Mouse (Mus musculus): Measurements from ENCODE around the gene Ly6g6f. TPM values are rescaled to one million over a fixed set of nuclear protein-coding genes. Genes with fewer than 3 reads are reported as not detected.
"Not testable (repeated sequence)": the region's sequence is repeated elsewhere in the genome, so short reads cannot be mapped to it uniquely, and the experiment has no call there.

The Ly6g6f gene
- polyA plus RNA-seq, 1 experiment from 2014 or later, result 0.29 TPM

- H3K4me2 ChIP-seq; H3K9ac ChIP-seq; H3K27me3 ChIP-seq; H3K27ac ChIP-seq; H3K4me3 ChIP-seq; ATAC-seq (replicated peaks; ENCODE audit: insufficient number of reproducible peaks, insufficient read depth, low FRiP score, low read depth); H3K9me3 ChIP-seq (replicated peaks): not testable (repeated sequence)
- Histone ChIP-seq H3K4me1 (replicated peaks) (peaks cover 47% of the 10 kb centered on the region), H3K36me3 (peaks cover 13% of the 10 kb centered on the region; the same call in 1 of the 2 replicates)
- 90% methylated on average over 12 of the region's 12 CpGs for WGBS
Measured at GRCm38 (mm10) chr17:35124261-35124896, 39.0 kb upstream of the Ly6g6f start.

DNA sequence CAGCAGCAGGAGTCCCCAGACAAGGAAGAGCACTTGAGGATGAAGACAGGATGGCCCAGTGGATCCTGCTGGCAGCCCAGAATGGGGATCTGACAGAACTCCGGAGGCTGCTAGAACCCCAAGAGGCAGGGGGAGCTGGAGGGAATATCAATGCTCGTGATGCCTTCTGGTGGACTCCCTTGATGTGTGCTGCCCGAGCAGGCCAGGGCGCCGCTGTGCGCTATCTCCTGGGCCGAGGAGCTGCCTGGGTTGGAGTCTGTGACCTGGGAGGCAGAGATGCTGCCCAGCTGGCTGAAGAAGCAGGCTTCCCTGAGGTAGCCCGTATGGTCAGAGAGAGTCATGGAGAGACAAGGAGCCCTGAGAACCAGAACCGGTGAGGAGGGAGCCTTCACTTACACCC lies 37.9 kb upstream of the Ly6g6f start:
- Histone ChIP-seq H3K36me3 (peaks cover 19% of the 10 kb centered on the region), H3K4me1 (replicated peaks) (peaks cover 44% of the 10 kb centered on the region)
- not testable (repeated sequence) for H3K27ac ChIP-seq; H3K4me2 ChIP-seq; H3K4me3 ChIP-seq; ATAC-seq (replicated peaks; ENCODE audit: insufficient number of reproducible peaks, insufficient read depth, low FRiP score, low read depth); H3K9me3 ChIP-seq (replicated peaks); H3K27me3 ChIP-seq; H3K9ac ChIP-seq
- WGBS, result 93% methylated on average over 9 of the region's 9 CpGs

DNA sequence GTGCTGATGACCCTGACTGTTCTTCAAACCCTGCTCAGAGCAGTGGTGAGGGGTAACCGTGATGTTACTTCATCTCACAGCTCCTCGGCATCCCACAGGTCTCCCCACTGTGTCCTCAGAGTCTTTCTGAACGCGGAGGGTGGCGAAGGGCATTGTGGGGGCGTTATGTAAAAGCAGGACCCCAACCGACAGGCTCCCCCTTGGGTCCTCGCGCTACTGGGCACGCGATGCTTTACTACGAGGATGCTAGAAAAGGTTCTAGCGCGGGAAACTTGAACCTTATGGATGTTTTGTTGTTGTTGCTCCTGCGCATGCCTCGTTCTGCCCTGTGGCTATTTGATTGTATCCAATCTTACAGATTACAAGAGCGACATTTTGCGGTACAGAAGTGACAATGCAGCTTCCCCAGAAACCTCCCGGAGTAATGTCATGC lies 36.5 kb upstream of the Ly6g6f start, which contains the start of gene Csnk2b:
Gene Csnk2b (minus strand): TSS at position 183 of the 433 bp plus-strand sequence.
- Histone ChIP-seq H3K9ac (peak within 1 kb of the TSS; percentile 97), H3K4me3 (peak within 1 kb of the TSS; percentile 99), H3K27ac (peak within 1 kb of the TSS; percentile 93), H3K4me2 (peak within 1 kb of the TSS; percentile 92), H3K36me3 (peaks cover 28% of the 10 kb centered on the region), H3K9me3 (replicated peaks) (no peaks in the 10 kb centered on the region), H3K27me3 (no peaks in the 10 kb centered on the region), H3K4me1 (replicated peaks) (peaks cover 33% of the 10 kb centered on the region)
- WGBS, result under 1% methylated on average over 19 of the region's 19 CpGs
- 0 out of 2 replicates have a peak, but pooled peaks have one; percentile 0 for ATAC-seq (replicated peaks; ENCODE audit: insufficient number of reproducible peaks, insufficient read depth, low FRiP score, low read depth)

- Histone ChIP-seq H3K9me3 (replicated peaks) (no peaks in the 10 kb centered on the region), H3K4me3 (peak within 1 kb of the TSS; percentile 99), H3K27ac (peak within 1 kb of the TSS; percentile 93), H3K9ac (peak within 1 kb of the TSS; percentile 97), H3K4me1 (replicated peaks) (peaks cover 29% of the 10 kb centered on the region), H3K27me3 (no peaks in the 10 kb centered on the region), H3K4me2 (peak within 1 kb of the TSS; percentile 92), H3K36me3 (peaks cover 32% of the 10 kb centered on the region)
- ATAC-seq (replicated peaks; ENCODE audit: insufficient number of reproducible peaks, insufficient read depth, low FRiP score, low read depth), result peak; percentile 95
- WGBS, result under 1% methylated on average over 50 of the region's 50 CpGs
Measured at GRCm38 (mm10) chr17:35121143-35121799, 35.9 kb upstream of the Ly6g6f start, which contains the start of gene Gpank1. TSS of gene Gpank1 (plus strand) at chr17:35121455.

DNA sequence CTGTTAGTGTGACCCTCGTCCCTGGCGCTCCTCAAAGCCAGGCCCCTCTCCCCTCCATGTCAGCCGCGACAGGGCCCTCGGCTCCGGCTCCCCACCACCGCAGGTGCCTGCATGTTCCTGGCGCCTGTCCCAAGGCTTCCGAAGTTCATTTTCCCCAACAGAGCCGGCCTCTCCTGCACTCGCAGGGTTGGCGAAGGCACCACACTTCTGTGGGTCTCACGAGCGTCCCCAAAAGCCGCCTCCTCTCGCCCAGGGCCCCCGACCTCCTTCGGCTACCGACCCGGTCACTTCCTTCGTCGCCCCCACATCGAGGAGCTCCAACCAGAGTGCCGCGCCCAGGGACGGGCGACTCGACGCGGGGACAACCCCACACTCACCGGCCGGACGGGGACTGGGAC lies 35.3 kb upstream of the Ly6g6f start:
- Histone ChIP-seq H3K4me1 (replicated peaks) (peaks cover 29% of the 10 kb centered on the region), H3K36me3 (peaks cover 37% of the 10 kb centered on the region), H3K4me2 (peak overlapping the region; percentile 92), H3K9me3 (replicated peaks) (no peaks in the 10 kb centered on the region), H3K4me3 (peak overlapping the region; percentile 99), H3K9ac (peak overlapping the region; percentile 97), H3K27ac (peak overlapping the region; percentile 79), H3K27me3 (no peaks in the 10 kb centered on the region)
- WGBS, result under 1% methylated on average over 33 of the region's 33 CpGs
- ATAC-seq (replicated peaks; ENCODE audit: insufficient number of reproducible peaks, insufficient read depth, low FRiP score, low read depth), result no peak

GRCm38 (mm10) chr17:35115046-35116019 lies 29.9 kb upstream of the Ly6g6f start, which contains the start of gene Ly6g5b:
TSS of gene Ly6g5b (minus strand) at chr17:35115428.
- Histone ChIP-seq H3K9me3 (replicated peaks) (no peaks in the 10 kb centered on the region), H3K36me3 (peaks cover 28% of the 10 kb centered on the region), H3K27me3 (no peaks in the 10 kb centered on the region), H3K4me1 (replicated peaks) (peaks cover 9% of the 10 kb centered on the region), H3K9ac (no peak within 1 kb of the TSS), H3K27ac (0 out of 2 replicates have a peak within 1 kb of the TSS, but pooled peaks have one; percentile 2), H3K4me2 (no peak within 1 kb of the TSS), H3K4me3 (no peak within 1 kb of the TSS)
- ATAC-seq (replicated peaks; ENCODE audit: insufficient number of reproducible peaks, insufficient read depth, low FRiP score, low read depth), result no peak
- 83% methylated on average over 8 of the region's 8 CpGs for WGBS

DNA sequence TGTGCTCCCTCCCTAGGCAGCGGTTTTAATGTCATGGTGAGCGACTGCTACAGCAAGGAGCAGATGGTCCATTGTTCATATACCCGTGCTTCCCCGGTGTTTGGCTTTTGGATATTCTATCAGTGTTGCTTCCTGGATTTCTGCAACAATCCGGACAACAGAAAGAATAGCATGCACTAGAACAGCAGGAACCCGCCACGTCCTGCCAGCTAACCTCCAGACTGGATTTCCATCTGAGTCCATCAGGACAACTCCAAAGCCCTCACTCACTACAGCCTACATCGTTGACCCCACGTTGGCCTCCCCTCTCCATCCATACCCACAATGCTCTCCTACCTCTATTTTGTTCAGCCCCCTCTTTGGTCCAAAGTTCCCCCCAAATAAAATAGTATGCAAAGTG lies 26.4 kb upstream of the Ly6g6f start:
- peaks cover 9% of the 10 kb centered on the region for H3K36me3 ChIP-seq
- 72% methylated on average over 9 of the region's 9 CpGs for WGBS
- no peaks in the 10 kb centered on the region for H3K4me1 ChIP-seq (replicated peaks)
- H3K9ac ChIP-seq, result no peak overlapping the region
- ATAC-seq (replicated peaks; ENCODE audit: insufficient number of reproducible peaks, insufficient read depth, low FRiP score, low read depth), result peak; percentile 44; the same call in 1 of the 2 replicates
- 0 out of 2 replicates have a peak overlapping the region, but pooled peaks have one; percentile 17 for H3K4me3 ChIP-seq
- H3K27me3 ChIP-seq, result no peaks in the 10 kb centered on the region
- peak overlapping the region; percentile 36 for H3K4me2 ChIP-seq
- no peaks in the 10 kb centered on the region for H3K9me3 ChIP-seq (replicated peaks)
- peak overlapping the region; percentile 47 for H3K27ac ChIP-seq

- Histone ChIP-seq H3K36me3 (no peaks in the 10 kb centered on the region), H3K9me3 (replicated peaks) (no peaks in the 10 kb centered on the region), H3K9ac (no peak within 1 kb of the TSS)
Measured at GRCm38 (mm10) chr17:35108097-35108496, 22.7 kb upstream of the Ly6g6f start, which contains the start of gene Ly6g5c. TSS of gene Ly6g5c (plus strand) at chr17:35108279.

DNA sequence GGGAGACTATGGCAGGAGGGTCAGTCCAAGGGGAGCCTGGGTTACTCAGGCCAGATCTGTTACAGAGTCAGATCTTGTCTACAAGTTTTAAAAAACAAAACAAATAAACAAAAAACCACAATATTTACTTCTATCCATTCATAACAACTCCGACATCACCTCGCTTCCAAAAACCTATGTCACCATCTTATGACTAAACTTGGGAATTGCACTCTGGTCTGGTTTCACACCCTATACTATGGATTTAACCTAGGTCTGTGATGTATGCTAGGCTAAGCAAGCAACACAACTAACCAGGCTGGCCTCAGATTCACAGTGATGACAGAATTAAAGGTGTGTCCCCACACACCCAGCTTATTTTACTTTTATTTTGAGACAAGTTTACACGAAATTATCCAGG lies 21.1 kb upstream of the Ly6g6f start:
- H3K4me2 ChIP-seq, result no peak overlapping the region
- H3K9me3 ChIP-seq (replicated peaks), result no peaks in the 10 kb centered on the region
- peak overlapping the region; percentile 44; the same call in 1 of the 2 replicates for H3K9ac ChIP-seq
- peaks cover 13% of the 10 kb centered on the region; the same call in 1 of the 2 replicates for H3K36me3 ChIP-seq
- peaks cover 19% of the 10 kb centered on the region for H3K4me1 ChIP-seq (replicated peaks)
- WGBS, result 63% methylated on average over 3 of the region's 3 CpGs
- H3K4me3 ChIP-seq, result no peak overlapping the region
- H3K27ac ChIP-seq, result no peak overlapping the region
- no peak for ATAC-seq (replicated peaks; ENCODE audit: insufficient number of reproducible peaks, insufficient read depth, low FRiP score, low read depth)
- no peaks in the 10 kb centered on the region for H3K27me3 ChIP-seq

More at GRCm38 (mm10) chr17:35108097-35108496, 22.7 kb upstream of the Ly6g6f start, which contains the start of gene Ly6g5c:
- H3K27me3 ChIP-seq, result no peaks in the 10 kb centered on the region
- H3K4me3 ChIP-seq, result no peak within 1 kb of the TSS
- H3K4me2 ChIP-seq, result no peak within 1 kb of the TSS
- WGBS, result 88% methylated on average over 6 of the region's 6 CpGs
- peaks cover 9% of the 10 kb centered on the region for H3K4me1 ChIP-seq (replicated peaks)
- no peak for ATAC-seq (replicated peaks; ENCODE audit: insufficient number of reproducible peaks, insufficient read depth, low FRiP score, low read depth)
- H3K27ac ChIP-seq, result no peak within 1 kb of the TSS

DNA sequence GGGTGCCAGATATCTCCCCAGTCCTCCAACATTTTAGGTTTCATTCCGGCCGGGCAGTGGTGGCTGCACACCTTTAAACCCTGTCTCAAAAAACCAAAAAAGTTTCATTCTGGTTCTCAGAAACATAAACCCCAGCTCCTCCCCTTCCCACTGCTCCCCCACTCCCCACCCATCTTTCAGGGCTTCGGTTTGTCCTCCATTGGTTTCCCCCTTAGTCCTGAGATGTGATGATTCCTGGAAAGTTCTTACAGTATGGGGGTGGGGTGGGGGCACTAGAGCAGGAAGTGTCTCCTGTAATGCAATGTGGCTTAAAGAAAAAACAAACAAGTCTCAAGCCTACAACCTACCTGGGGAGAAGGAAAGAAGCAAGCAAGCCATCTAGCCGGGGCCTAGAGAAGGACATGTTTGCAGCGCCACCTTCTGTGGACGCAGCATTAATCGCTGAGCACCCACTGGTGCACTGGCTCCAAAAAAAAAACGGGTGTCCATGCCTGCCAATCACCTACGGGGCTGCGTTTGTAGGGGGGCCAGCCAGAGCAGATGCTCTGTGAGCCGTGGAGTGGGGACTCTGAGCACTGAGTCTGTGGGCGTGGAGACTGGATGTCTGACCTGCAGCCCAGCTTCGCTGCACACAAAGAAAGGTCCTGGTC lies 20.5 kb upstream of the Ly6g6f start:
- Histone ChIP-seq H3K4me2 (0 out of 2 replicates have a peak overlapping the region, but pooled peaks have one; percentile 23), H3K27ac (no peak overlapping the region), H3K4me1 (replicated peaks) (peaks cover 19% of the 10 kb centered on the region), H3K9ac (peak overlapping the region; percentile 44; the same call in 1 of the 2 replicates), H3K36me3 (peaks cover 19% of the 10 kb centered on the region; the same call in 1 of the 2 replicates), H3K9me3 (replicated peaks) (no peaks in the 10 kb centered on the region), H3K4me3 (no peak overlapping the region), H3K27me3 (no peaks in the 10 kb centered on the region)
- 24% methylated on average over 13 of the region's 13 CpGs for WGBS
- no peak for ATAC-seq (replicated peaks; ENCODE audit: insufficient number of reproducible peaks, insufficient read depth, low FRiP score, low read depth)

All from heart, embryonic 15.5 days (tissue).